Mouse (Mus musculus) bone marrow, adult 2 months (tissue): ENCODE measurements around the gene Nacc1. TPM values are rescaled to one million over a fixed set of nuclear protein-coding genes. Genes with fewer than 3 reads are reported as not detected.

Experiments
- H3K27ac ChIP-seq: fragments of 200-500 bp; 2 replicates; pipeline ENCODE4 v1.5.1; 2012; ENCODE audit warnings: low read depth, mild to moderate bottlenecking, control low read depth, inconsistent platforms, low read length; ENCODE audit not compliant: control insufficient read depth, poor library complexity, insufficient read depth
- H3K4me1 ChIP-seq: fragments of 200-500 bp; 2 replicates; pipeline ENCODE4 v1.6.1; 2011; ENCODE audit warnings: low read length; ENCODE audit not compliant: control insufficient read depth, insufficient read depth
- H3K4me3 ChIP-seq: fragments of 200-500 bp; replicated peaks from 2 replicates; pipeline ENCODE3; 2011; ENCODE audit warnings: mild to moderate bottlenecking, low read depth, low read length, control low read depth; ENCODE audit not compliant: control insufficient read depth
- CTCF ChIP-seq: fragments of 200-500 bp; IDR thresholded peaks from 2 replicates; pipeline ENCODE4 v1.5.1; 2011; ENCODE audit warnings: low read length, control low read depth; ENCODE audit not compliant: control insufficient read depth, insufficient read depth
- POLR2A ChIP-seq: fragments of 200-500 bp; IDR thresholded peaks from 2 replicates; pipeline ENCODE4 v1.6.1; 2011; ENCODE audit warnings: low read depth, mild to moderate bottlenecking, control low read depth, low read length, borderline replicate concordance; ENCODE audit not compliant: control insufficient read depth
- WGBS: fragments of 180-500 bp; shearing (Covaris S2); methylation state at CpG from one replicate; pipeline ENCODE4 v1.1.7; 2018; 5-methylcytosine and 5-hydroxymethylcytosine counted together
- polyA plus RNA-seq: library from polyadenylated mRNA; stranded (reverse); fragments of >200 nt; gene quantifications from 2 replicates; pipeline ENCODE4 v1.2.4, GENCODE M21; 2011; ENCODE audit warnings: low replicate concordance; ENCODE audit not compliant: missing spikeins, insufficient read depth, insufficient read length

Nacc1 gene
- polyA plus RNA-seq, 1 experiment, result 26.2 TPM

GRCm38 (mm10) chr8:84722530-84722849 is 34.8 kb upstream of the Nacc1 start:
- TF ChIP-seq POLR2A (no peak), CTCF (no peak)
- 23% methylated on average over 6 of the region's 6 CpGs for WGBS
- peak overlapping the region; percentile 39 for H3K4me3 ChIP-seq
- peak overlapping the region; percentile 87 for H3K27ac ChIP-seq
- H3K4me1 ChIP-seq, result peaks cover 16% of the 10 kb centered on the region

- peaks cover 8% of the 10 kb centered on the region for H3K4me1 ChIP-seq
- TF ChIP-seq POLR2A (no peak), CTCF (no peak)
- H3K27ac ChIP-seq, result no peak overlapping the region
- WGBS, result 92% methylated on average over 5 of the region's 5 CpGs
- no peak overlapping the region for H3K4me3 ChIP-seq
Measured at GRCm38 (mm10) chr8:84718959-84719690, 31.5 kb upstream of the Nacc1 start.

GRCm38 (mm10) chr8:84718476-84718875 is 30.8 kb upstream of the Nacc1 start:
- WGBS, result 92% methylated on average over 5 of the region's 5 CpGs
- Histone ChIP-seq H3K4me3 (no peak overlapping the region), H3K27ac (no peak overlapping the region), H3K4me1 (peaks cover 8% of the 10 kb centered on the region)
- TF ChIP-seq POLR2A (no peak), CTCF (no peak)

DNA sequence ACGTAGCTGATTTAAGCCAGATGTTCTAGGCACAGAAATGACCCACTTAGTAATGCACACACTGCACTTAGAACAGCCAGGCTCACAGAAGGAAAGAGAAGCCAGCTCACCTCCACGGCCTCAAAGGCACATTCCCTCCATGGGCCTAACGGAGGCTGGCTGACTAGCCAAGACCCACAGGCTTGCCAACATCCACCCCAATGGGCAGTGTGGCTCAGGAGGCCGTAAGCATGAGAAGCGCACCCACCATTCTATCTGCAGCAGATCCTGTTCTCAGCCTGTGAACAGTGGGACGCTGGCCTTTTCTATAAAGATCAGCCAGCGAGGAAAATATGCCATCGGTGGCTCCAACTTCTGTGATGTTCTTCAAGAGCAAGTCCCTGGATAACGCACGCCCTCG is 29.1 kb upstream of the Nacc1 start:
- Histone ChIP-seq H3K4me1 (no peaks in the 10 kb centered on the region; the same call in 1 of the 2 replicates), H3K27ac (no peak overlapping the region), H3K4me3 (no peak overlapping the region)
- 94% methylated on average over 11 of the region's 11 CpGs for WGBS
- TF ChIP-seq POLR2A, result no peak
- no peak for TF ChIP-seq CTCF

GRCm38 (mm10) chr8:84715893-84716468 is 28.3 kb upstream of the Nacc1 start:
- WGBS, result 94% methylated on average over 27 of the region's 27 CpGs
- Histone ChIP-seq H3K4me1 (no peaks in the 10 kb centered on the region; the same call in 1 of the 2 replicates), H3K27ac (no peak overlapping the region), H3K4me3 (no peak overlapping the region)
- TF ChIP-seq POLR2A, result no peak
- TF ChIP-seq CTCF, result no peak

DNA sequence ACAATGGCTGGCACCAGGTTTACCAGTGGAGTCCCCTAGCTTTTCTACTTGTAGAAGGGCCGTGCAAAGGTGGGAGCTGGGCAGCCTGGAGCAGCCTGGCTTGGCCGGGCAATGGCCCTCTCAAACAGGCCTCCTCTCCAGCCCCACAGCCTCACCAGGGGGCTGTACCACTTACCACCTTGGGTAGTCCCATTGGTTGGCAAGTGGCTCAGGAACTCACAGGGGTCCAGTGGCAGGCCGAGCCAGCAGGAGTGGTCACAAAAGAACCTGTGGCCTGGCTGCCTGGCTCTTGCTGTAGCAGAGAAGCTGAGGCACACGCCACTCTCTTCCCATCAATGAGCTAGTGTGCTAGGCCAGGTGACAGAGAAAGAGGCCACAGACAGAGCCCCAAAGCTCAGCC is 26.5 kb upstream of the Nacc1 start:
- Histone ChIP-seq H3K4me1 (no peaks in the 10 kb centered on the region; the same call in 1 of the 2 replicates), H3K27ac (no peak overlapping the region; the same call in 1 of the 2 replicates), H3K4me3 (no peak overlapping the region)
- TF ChIP-seq CTCF (no peak), POLR2A (no peak)
- whole genome bisulfite sequencing, result 85% methylated on average over 4 of the region's 4 CpGs

DNA sequence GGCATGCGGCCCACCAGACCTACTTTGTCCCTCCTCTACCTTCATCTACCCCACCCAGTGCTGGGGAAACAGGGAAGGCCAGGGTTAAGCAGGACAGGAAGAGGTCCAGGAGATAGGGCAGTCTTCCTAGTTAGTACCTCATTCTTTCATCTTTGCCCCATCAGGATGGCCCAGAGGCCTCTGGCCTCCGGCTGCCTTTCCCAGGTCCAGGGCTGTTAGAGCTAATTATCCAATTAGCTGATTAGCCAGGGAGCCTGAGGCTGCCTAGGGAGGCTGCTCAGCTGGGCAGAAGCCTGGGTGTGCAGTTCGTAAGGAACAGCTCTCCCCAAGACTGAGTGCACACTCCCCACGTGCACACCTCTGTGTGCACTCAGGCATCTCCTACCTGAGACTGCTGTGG is 25.7 kb upstream of the Nacc1 start:
- no peak overlapping the region for H3K4me3 ChIP-seq
- H3K27ac ChIP-seq, result no peak overlapping the region; the same call in 1 of the 2 replicates
- H3K4me1 ChIP-seq, result no peaks in the 10 kb centered on the region; the same call in 1 of the 2 replicates
- 87% methylated on average over 4 of the region's 4 CpGs for WGBS
- TF ChIP-seq POLR2A, result no peak
- no peak for TF ChIP-seq CTCF

DNA sequence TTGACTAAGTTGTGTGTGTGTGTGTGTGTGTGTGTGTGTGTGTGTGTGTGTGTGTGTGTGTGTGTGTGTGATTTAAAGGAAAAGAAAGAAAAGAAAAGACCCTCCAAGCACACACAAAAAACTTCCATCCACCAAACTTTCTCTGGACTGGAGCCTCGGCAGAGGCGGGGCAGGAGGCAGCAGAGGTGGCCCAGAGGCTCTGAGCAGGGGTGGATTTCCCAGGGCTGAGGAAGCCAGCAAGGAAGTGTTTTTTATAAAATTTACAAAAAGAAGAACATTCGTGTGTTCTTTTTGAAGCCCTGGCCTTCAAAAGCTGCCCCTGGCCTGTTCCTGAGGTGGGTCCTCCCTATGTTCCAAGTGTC is 25.1 kb upstream of the Nacc1 start:
- peaks cover 2% of the 10 kb centered on the region for H3K4me1 ChIP-seq
- TF ChIP-seq POLR2A (no peak), CTCF (no peak)
- no peak overlapping the region for H3K27ac ChIP-seq
- H3K4me3 ChIP-seq, result no peak overlapping the region
- WGBS, result 40% methylated on average over 3 of the region's 3 CpGs
